Mouse (Mus musculus): Measurements from ENCODE around the gene Unk. TPM values are rescaled to one million over a fixed set of nuclear protein-coding genes. Genes with fewer than 3 reads are reported as not detected.

The Unk gene
- total RNA-seq, 2 experiments from 2014 or later: 23.9 to 28.1 TPM

GRCm38 (mm10) chr11:116106963-116107776, 77.0 kb downstream of the Unk start:
- DNase-seq (ENCODE audit: low spot score in 2 of 2): no peak

- DNase-seq (ENCODE audit: low spot score in 2 of 2): no peak
Observed at GRCm38 (mm10) chr11:116107777-116108285, 77.7 kb downstream of the Unk start.

GRCm38 (mm10) chr11:116108464-116109137, 78.5 kb downstream of the Unk start:
- DNase-seq (ENCODE audit: low spot score in 2 of 2): peak; percentile 58 to 66

DNA sequence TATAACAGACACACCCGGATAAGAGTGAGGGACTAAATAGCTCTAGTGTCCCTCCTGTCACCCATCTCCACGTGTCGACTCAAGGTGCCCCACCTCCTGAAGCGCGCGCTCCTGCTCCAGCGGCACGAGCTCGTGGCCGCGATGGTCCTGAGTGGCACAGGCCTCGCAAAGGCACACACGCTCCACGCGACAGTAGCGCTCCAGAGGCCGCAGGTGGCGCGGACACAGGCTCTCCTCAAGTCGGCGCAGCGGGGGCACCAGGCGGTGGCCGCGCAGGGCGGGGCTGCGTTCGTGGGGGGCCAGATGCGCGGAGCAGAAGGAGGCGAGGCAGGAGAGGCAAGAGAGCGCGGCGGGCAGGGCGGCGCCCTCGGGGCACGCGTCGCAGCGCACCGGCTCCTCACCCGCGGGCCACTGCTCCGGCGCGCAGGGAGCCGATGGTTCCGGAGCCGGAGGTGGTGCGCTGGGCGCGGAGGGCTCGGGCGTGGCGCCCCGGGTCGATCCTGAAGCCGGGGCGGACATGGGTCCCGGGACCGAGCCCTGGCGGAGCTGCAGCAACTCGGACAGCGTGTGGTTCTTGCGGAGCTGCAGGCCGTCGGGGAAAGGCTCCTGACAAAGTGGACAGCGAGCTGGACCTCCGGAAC, 79.4 kb downstream of the Unk start:
- DNase-seq (ENCODE audit: low spot score in 2 of 2): peak in 1 of 2 experiments; percentile 18

GRCm38 (mm10) chr11:116110131-116110530, 80.0 kb downstream of the Unk start:
- peak in 1 of 2 experiments; percentile 59 for DNase-seq (ENCODE audit: low spot score in 2 of 2)

DNA sequence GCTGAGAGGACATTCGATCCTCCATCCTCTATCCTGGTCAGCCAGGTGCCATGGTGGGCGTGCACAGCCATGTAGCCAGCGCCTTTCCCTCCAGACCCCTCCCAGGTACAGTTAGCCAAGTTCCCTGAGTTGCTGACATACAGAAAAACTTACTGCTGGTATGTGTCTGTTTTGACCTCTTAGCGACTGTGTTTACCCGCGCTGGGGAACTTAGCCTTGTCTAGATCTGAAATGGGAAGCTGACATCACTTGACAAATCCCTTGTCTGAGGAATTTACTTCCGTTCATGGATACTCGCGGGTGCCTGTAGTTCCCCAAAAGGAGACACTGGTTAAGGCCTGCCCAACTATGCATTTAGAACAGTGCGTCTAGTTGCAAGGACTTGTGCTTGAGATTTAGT, 80.4 kb downstream of the Unk start:
- no peak for DNase-seq (ENCODE audit: low spot score in 2 of 2)

Other genes with a start within 250 kb of the Unk start
- 10 to 100 TPM; 20.5 to 21.6 TPM for gene Caskin2, start 216.7 kb upstream of the Unk start, total RNA-seq (2021)
- 10 to 100 TPM; 16.1 to 22.3 TPM for gene Tsen54, start 215.6 kb upstream of the Unk start, total RNA-seq (2021)
- 1 to 10 TPM in 1 of 2 experiments, under 1 TPM in 1; 0.73 to 1.0 TPM for gene Llgl2, start 206.3 kb upstream of the Unk start, total RNA-seq (2021)
- gene Myo15b, start 171.9 kb upstream of the Unk start, total RNA-seq (2021): under 1 TPM; 0.04 to 0.21 TPM
- gene Smim5, start 130.4 kb upstream of the Unk start, total RNA-seq (2021): under 1 TPM; 0.85 to 0.98 TPM
- not detected for gene Smim6, start 118.3 kb upstream of the Unk start, total RNA-seq (2021)
- 10 to 100 TPM; 52.6 to 53.4 TPM for gene Sap30bp, start 97.0 kb upstream of the Unk start, total RNA-seq (2021)
- 10 to 100 TPM; 21.6 to 25.5 TPM for gene Recql5, start 96.8 kb upstream of the Unk start, total RNA-seq (2021)
- 1 to 10 TPM in 1 of 2 experiments, under 1 TPM in 1; 0.85 to 1.3 TPM for gene Itgb4, start 55.6 kb upstream of the Unk start, total RNA-seq (2021)
- 10 to 100 TPM; 20.5 to 24.7 TPM for gene Galk1, start 17.6 kb upstream of the Unk start, total RNA-seq (2021)
- 100 to 1,000 TPM; 400 to 469 TPM for gene H3f3b, start 2.4 kb upstream of the Unk start, total RNA-seq (2021)
- gene Unc13d, start 47.6 kb downstream of the Unk start, total RNA-seq (2021): 1 to 10 TPM; 1.3 TPM
- 100 to 1,000 TPM; 199 to 238 TPM for gene Wbp2, start 56.7 kb downstream of the Unk start, total RNA-seq (2021)
- 1 to 10 TPM; 6.4 to 7.2 TPM for gene Trim47, start 96.9 kb downstream of the Unk start, total RNA-seq (2021)
- 1 to 10 TPM; 5.3 to 5.5 TPM for gene Trim65, start 100.8 kb downstream of the Unk start, total RNA-seq (2021)
- gene Mrpl38, start 108.5 kb downstream of the Unk start, total RNA-seq (2021): 10 to 100 TPM; 55.6 to 64.8 TPM
- 10 to 100 TPM; 84.7 to 94.9 TPM for gene Fbf1, start 137.8 kb downstream of the Unk start, total RNA-seq (2021)
- gene Ten1, start 168.5 kb downstream of the Unk start, total RNA-seq (2021): 10 to 100 TPM; 39.0 to 46.2 TPM
- gene Acox1, start 168.7 kb downstream of the Unk start, total RNA-seq (2021): 100 to 1,000 TPM; 112 to 116 TPM
- gene Evpl, start 207.8 kb downstream of the Unk start, total RNA-seq (2021): under 1 TPM; 0.57 to 0.65 TPM
- 10 to 100 TPM; 50.5 to 51.9 TPM for gene Srp68, start 243.9 kb downstream of the Unk start, total RNA-seq (2021)